Mouse (Mus musculus) liver, postnatal 0 days (tissue): Measurements from ENCODE around the gene Hspb3.

Source experiments
- CTCF ChIP-seq: sonication (generic); IDR thresholded peaks from 2 replicates; pipeline ENCODE4 v1.5.1; 2016; ENCODE audit warnings: antibody characterized with exemption, low read depth
- EP300 ChIP-seq: IDR thresholded peaks from 2 replicates; pipeline ENCODE4 v1.6.1; 2016; ENCODE audit warnings: antibody characterized with exemption, low read depth, mild to moderate bottlenecking

GRCm38 (mm10) chr13:113634732-113635481 is 28.6 kb downstream of the Hspb3 start:
- TF ChIP-seq EP300 (no peak), CTCF (no peak)
